Mouse (Mus musculus): ENCODE data around the gene Bcl10. TPM values are rescaled to one million over a fixed set of nuclear protein-coding genes. Genes with fewer than 3 reads are reported as not detected.

The Bcl10 gene
- polyA plus RNA-seq, 1 experiment, result 15.0 TPM

DNA sequence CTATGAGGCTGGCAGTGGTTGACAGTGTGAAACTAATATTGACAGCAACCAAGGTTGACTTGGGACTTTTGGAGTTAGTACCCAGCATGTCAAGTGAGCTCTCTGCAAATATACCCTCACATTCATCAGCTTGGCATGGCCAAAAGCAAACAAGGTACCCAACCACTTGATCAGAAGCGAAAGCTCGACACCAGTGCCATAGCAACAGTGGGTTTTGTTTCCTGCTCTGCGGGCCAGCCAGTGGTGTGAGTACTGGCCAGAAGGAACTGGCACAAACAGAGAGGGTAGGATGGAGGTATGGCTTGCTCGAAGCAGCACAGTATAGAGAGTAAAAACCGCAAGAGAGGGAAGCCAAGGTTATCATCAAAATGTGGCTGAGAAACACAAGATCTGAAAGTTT is 6.2 kb upstream of the Bcl10 start:
- H3K4me3 ChIP-seq (replicated peaks; ENCODE audit: insufficient read depth, low read depth, low read length), result no peak overlapping the region
- H3K27ac ChIP-seq (ENCODE audit: insufficient read depth, low read length), result no peak overlapping the region
- TF ChIP-seq POLR2A (IDR thresholded peaks at IDR 0.05; ENCODE audit: borderline replicate concordance, insufficient read depth, low read length) (no peak), CTCF (IDR thresholded peaks at IDR 0.05; ENCODE audit: borderline replicate concordance, insufficient read depth, low read depth, low read length) (no peak)
- no peaks in the 10 kb centered on the region for H3K4me1 ChIP-seq (ENCODE audit: control insufficient read depth, insufficient read depth, low read length)
- 76% methylated on average over 5 of the region's 5 CpGs for WGBS
- no peaks in the 10 kb centered on the region for H3K27me3 ChIP-seq (ENCODE audit: control insufficient read depth, insufficient read depth, low read length)
- no peak for DNase-seq

- 86% methylated on average over 4 of the region's 4 CpGs for WGBS
- DNase-seq, result no peak
- H3K4me3 ChIP-seq (replicated peaks; ENCODE audit: insufficient read depth, low read depth, low read length), result no peak overlapping the region
- H3K4me1 ChIP-seq (ENCODE audit: control insufficient read depth, insufficient read depth, low read length), result no peaks in the 10 kb centered on the region
- no peak for TF ChIP-seq POLR2A (IDR thresholded peaks at IDR 0.05; ENCODE audit: borderline replicate concordance, insufficient read depth, low read length)
- TF ChIP-seq CTCF (IDR thresholded peaks at IDR 0.05; ENCODE audit: borderline replicate concordance, insufficient read depth, low read depth, low read length), result no peak
- H3K27ac ChIP-seq (ENCODE audit: insufficient read depth, low read length), result no peak overlapping the region
- H3K27me3 ChIP-seq (ENCODE audit: control insufficient read depth, insufficient read depth, low read length), result no peaks in the 10 kb centered on the region
Measured at GRCm38 (mm10) chr3:145916826-145917225, 5.8 kb upstream of the Bcl10 start.

GRCm38 (mm10) chr3:145922971-145923370 is 367 bp downstream of the Bcl10 start:
- no peak overlapping the region for H3K4me3 ChIP-seq (replicated peaks; ENCODE audit: insufficient read depth, low read depth, low read length)
- TF ChIP-seq POLR2A (IDR thresholded peaks at IDR 0.05; ENCODE audit: borderline replicate concordance, insufficient read depth, low read length) (no peak), CTCF (IDR thresholded peaks at IDR 0.05; ENCODE audit: borderline replicate concordance, insufficient read depth, low read depth, low read length) (no peak)
- WGBS, result 73% methylated on average over 3 of the region's 3 CpGs
- H3K27ac ChIP-seq (ENCODE audit: insufficient read depth, low read length), result no peak overlapping the region
- no peaks in the 10 kb centered on the region for H3K27me3 ChIP-seq (ENCODE audit: control insufficient read depth, insufficient read depth, low read length)
- H3K4me1 ChIP-seq (ENCODE audit: control insufficient read depth, insufficient read depth, low read length), result peaks cover 3% of the 10 kb centered on the region; the same call in 1 of the 2 replicates
- no peak for DNase-seq

GRCm38 (mm10) chr3:145923874-145924577 is 1.4 kb downstream of the Bcl10 start:
- H3K4me3 ChIP-seq (replicated peaks; ENCODE audit: insufficient read depth, low read depth, low read length), result peak overlapping the region; percentile 85
- DNase-seq, result peak; percentile 98 to 99
- under 1% methylated on average over 58 of the region's 58 CpGs for WGBS
- peak overlapping the region; percentile 31 for H3K27ac ChIP-seq (ENCODE audit: insufficient read depth, low read length)
- TF ChIP-seq POLR2A (IDR thresholded peaks at IDR 0.05; ENCODE audit: borderline replicate concordance, insufficient read depth, low read length), result peak; percentile 78
- TF ChIP-seq CTCF (IDR thresholded peaks at IDR 0.05; ENCODE audit: borderline replicate concordance, insufficient read depth, low read depth, low read length), result no peak
- H3K4me1 ChIP-seq (ENCODE audit: control insufficient read depth, insufficient read depth, low read length), result peaks cover 3% of the 10 kb centered on the region; the same call in 1 of the 2 replicates
- H3K27me3 ChIP-seq (ENCODE audit: control insufficient read depth, insufficient read depth, low read length), result no peaks in the 10 kb centered on the region

DNA sequence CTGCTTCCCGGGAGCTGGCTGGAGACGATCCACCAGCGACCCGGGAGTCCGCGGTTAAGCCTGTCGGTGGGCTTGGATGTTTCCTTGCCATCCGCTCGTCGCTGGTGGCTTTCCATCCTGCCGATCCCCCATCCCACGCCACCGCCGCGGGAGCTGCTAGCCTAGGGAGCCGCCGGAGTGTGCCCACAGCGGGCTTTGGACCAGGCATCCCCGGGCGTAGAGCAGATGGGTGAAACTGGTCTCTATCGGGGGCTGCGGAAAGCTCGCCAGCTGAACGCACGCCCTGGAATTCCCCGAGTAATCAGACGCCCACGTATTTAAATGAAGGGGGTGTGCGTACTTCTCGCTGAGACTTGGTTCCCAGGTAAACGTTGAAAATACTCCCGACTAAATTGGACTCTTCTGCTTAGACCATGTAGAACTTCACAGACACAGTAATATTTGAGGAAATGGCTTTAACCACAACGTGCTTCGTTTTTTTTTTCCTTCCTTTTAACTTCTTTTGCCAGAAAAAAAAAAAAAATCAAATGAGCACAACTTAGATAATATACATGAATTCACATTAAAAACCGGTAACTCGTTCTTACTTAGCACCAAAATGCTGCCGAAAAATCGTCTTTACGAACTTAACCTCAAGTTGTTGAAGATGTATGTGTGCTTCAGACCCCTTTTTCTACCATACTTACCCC is 2.2 kb downstream of the Bcl10 start:
- no peaks in the 10 kb centered on the region for H3K27me3 ChIP-seq (ENCODE audit: control insufficient read depth, insufficient read depth, low read length)
- TF ChIP-seq POLR2A (IDR thresholded peaks at IDR 0.05; ENCODE audit: borderline replicate concordance, insufficient read depth, low read length) (no peak), CTCF (IDR thresholded peaks at IDR 0.05; ENCODE audit: borderline replicate concordance, insufficient read depth, low read depth, low read length) (no peak)
- WGBS, result 5% methylated on average over 39 of the region's 39 CpGs
- peak overlapping the region; percentile 85 for H3K4me3 ChIP-seq (replicated peaks; ENCODE audit: insufficient read depth, low read depth, low read length)
- peak in 1 of 2 experiments; percentile 66 for DNase-seq
- H3K4me1 ChIP-seq (ENCODE audit: control insufficient read depth, insufficient read depth, low read length), result peaks cover 3% of the 10 kb centered on the region; the same call in 1 of the 2 replicates
- peak overlapping the region; percentile 31 for H3K27ac ChIP-seq (ENCODE audit: insufficient read depth, low read length)

DNA sequence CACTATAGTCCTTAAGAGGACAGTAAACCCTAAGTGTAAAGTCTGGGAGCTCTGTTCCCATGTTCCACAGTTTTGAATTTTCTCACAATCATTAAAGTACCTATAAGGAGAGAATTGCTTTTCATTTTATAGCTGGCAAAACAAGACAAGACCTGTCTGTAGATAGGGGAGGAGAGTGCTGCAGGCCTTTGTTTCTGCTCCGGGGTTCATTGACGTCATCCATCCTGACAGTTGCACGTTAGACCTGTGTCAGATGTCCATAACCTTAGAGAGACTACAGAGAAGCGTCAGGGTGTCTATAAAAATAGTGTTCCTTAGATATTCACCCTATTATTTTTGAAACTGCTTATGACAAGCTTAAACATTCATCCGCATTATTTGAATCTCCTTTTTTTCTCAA is 2.9 kb downstream of the Bcl10 start:
- no peak overlapping the region for H3K27ac ChIP-seq (ENCODE audit: insufficient read depth, low read length)
- peaks cover 3% of the 10 kb centered on the region; the same call in 1 of the 2 replicates for H3K4me1 ChIP-seq (ENCODE audit: control insufficient read depth, insufficient read depth, low read length)
- TF ChIP-seq CTCF (IDR thresholded peaks at IDR 0.05; ENCODE audit: borderline replicate concordance, insufficient read depth, low read depth, low read length), result no peak
- no peak for TF ChIP-seq POLR2A (IDR thresholded peaks at IDR 0.05; ENCODE audit: borderline replicate concordance, insufficient read depth, low read length)
- WGBS, result 55% methylated on average over 5 of the region's 5 CpGs
- no peak for DNase-seq
- H3K27me3 ChIP-seq (ENCODE audit: control insufficient read depth, insufficient read depth, low read length), result no peaks in the 10 kb centered on the region
- H3K4me3 ChIP-seq (replicated peaks; ENCODE audit: insufficient read depth, low read depth, low read length), result no peak overlapping the region

- TF ChIP-seq POLR2A (IDR thresholded peaks at IDR 0.05; ENCODE audit: borderline replicate concordance, insufficient read depth, low read length) (no peak), CTCF (IDR thresholded peaks at IDR 0.05; ENCODE audit: borderline replicate concordance, insufficient read depth, low read depth, low read length) (no peak)
- Histone ChIP-seq H3K27ac (ENCODE audit: insufficient read depth, low read length) (no peak overlapping the region), H3K4me3 (replicated peaks; ENCODE audit: insufficient read depth, low read depth, low read length) (no peak overlapping the region), H3K27me3 (ENCODE audit: control insufficient read depth, insufficient read depth, low read length) (no peaks in the 10 kb centered on the region), H3K4me1 (ENCODE audit: control insufficient read depth, insufficient read depth, low read length) (peaks cover 3% of the 10 kb centered on the region; the same call in 1 of the 2 replicates)
- WGBS, result 79% methylated on average over 7 of the region's 7 CpGs
- DNase-seq, result no peak
Measured at GRCm38 (mm10) chr3:145929525-145930400, 7.2 kb downstream of the Bcl10 start.

All from cerebellum, adult 2 months (tissue).